Mouse (Mus musculus) forebrain, embryonic 14.5 days (tissue): ENCODE results near the gene Pappa. TPM values are rescaled to one million over a fixed set of nuclear protein-coding genes. Genes with fewer than 3 reads are reported as not detected.

ENCODE experiments used
- ATAC-seq: fragments of 200-750 bp; cut with Nextera tagmentation; 2 replicates; pipeline ENCODE4 v1.8.0; 2017; ENCODE audit warnings: mild to moderate bottlenecking, moderate library complexity
- DNase-seq: peaks from one replicate; pipeline ENCODE4 v3.0.0-alpha.2; 2015; ENCODE audit warnings: low spot score
- H3K27ac ChIP-seq: fragments of 300-500 bp; sonication (generic); 2 replicates; pipeline ENCODE4 v1.5.1; 2014; ENCODE audit warnings: low read depth, mild to moderate bottlenecking, control low read depth, low read length, moderate library complexity
- H3K27me3 ChIP-seq: fragments of 300-500 bp; sonication (generic); replicated peaks from 2 replicates; pipeline ENCODE4 v1.6.1; 2014; ENCODE audit warnings: low read length, control low read depth, mixed read lengths; ENCODE audit not compliant: control insufficient read depth, insufficient read depth
- H3K36me3 ChIP-seq: fragments of 300-500 bp; sonication (generic); 2 replicates; pipeline ENCODE4 v1.6.1; 2014; ENCODE audit warnings: low read length, control low read depth; ENCODE audit not compliant: control insufficient read depth, insufficient read depth
- H3K4me1 ChIP-seq: fragments of 300-500 bp; sonication (generic); 2 replicates; pipeline ENCODE4 v1.6.1; 2014; ENCODE audit warnings: antibody characterized with exemption, low read length, control low read depth; ENCODE audit not compliant: control insufficient read depth, insufficient read depth
- H3K4me2 ChIP-seq: fragments of 300-500 bp; sonication (generic); 2 replicates; pipeline ENCODE4 v1.6.1; 2014; ENCODE audit warnings: mild to moderate bottlenecking, control low read depth, low read length
- H3K4me3 ChIP-seq: fragments of 300-500 bp; sonication (generic); 2 replicates; pipeline ENCODE4 v1.5.1; 2014; ENCODE audit warnings: low read depth, low read length, control low read depth
- H3K9ac ChIP-seq: fragments of 300-500 bp; sonication (generic); 2 replicates; pipeline ENCODE4 v1.6.1; 2014; ENCODE audit warnings: mild to moderate bottlenecking, low read length, control low read depth, moderate library complexity
- H3K9me3 ChIP-seq: fragments of 300-500 bp; sonication (generic); replicated peaks from 2 replicates; pipeline ENCODE4 v1.6.1; 2016; ENCODE audit warnings: low read length, control low read depth, mixed read lengths; ENCODE audit not compliant: control insufficient read depth
- WGBS: fragments of 180-500 bp; shearing (Covaris S2); extraction: QIAGEN DNeasy Blood & Tissue Kit; methylation state at CpG from one replicate; pipeline ENCODE4 v1.1.7; 2014; 5-methylcytosine and 5-hydroxymethylcytosine counted together
- polyA plus RNA-seq: library from polyadenylated mRNA; unstranded; fragments of >200 nt; fragmentation: Nextera tagmentation; extraction: Ambion mirVana; gene quantifications from 2 replicates; pipeline ENCODE4 v1.2.1, GENCODE M21; 2014

The Pappa gene
- polyA plus RNA-seq, 1 experiment from 2014 or later, result 0.39 TPM

DNA sequence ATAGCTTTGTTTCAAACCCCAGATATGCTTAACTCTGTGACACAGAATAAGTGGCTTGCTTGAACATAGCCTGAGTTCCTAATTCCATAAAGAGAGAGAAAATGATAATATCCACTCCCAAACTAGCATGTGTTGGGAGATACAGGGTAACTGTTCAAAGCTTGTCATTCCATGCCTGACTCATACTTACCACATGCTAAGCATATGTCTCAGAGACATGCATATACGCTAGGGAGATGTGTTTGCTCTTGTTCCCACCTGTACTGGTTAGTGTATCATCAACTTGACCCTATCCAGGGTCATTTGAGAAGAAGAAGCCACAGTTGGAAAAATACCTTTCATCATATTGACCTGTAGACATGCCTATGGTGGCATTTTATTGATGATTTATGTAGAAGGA is 63.7 kb downstream of the Pappa start:
- H3K4me2 ChIP-seq, result no peak overlapping the region
- peaks cover 5% of the 10 kb centered on the region; the same call in 1 of the 2 replicates for H3K4me1 ChIP-seq
- no peak overlapping the region for H3K9ac ChIP-seq
- H3K27ac ChIP-seq, result no peak overlapping the region
- H3K36me3 ChIP-seq, result no peaks in the 10 kb centered on the region
- H3K9me3 ChIP-seq, result no peaks in the 10 kb centered on the region
- WGBS, result 94% methylated on average over 1 of the region's 1 CpGs
- ATAC-seq (no peak), DNase-seq (no peak)
- H3K27me3 ChIP-seq, result no peaks in the 10 kb centered on the region
- H3K4me3 ChIP-seq, result no peak overlapping the region

DNA sequence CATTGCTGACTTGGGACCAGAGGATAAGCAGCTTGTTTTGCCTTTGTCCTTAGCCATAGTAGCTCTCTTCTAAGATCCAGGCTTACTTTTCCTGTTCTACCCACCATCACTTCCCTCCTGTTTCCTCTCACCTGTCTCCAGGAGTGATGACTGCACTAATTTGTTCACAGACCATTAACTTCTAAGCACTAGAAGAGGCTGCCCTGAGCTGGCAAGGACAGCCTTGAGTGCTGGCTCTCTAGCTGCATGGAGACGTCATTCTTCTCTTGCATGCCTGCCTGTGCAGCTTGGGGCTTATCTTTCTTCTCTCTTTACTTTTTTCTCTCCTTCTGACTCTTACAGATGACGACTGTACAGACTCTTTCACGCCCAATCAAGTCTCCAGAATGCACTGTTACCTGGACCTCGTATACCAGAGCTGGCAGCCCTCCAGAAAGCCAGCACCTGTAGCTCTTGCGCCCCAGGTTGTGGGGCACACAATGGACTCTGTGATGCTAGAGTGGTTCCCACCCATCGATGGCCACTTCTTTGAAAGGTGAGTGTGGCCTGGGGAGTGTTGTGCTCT is 65.0 kb downstream of the Pappa start:
- H3K4me3 ChIP-seq, result no peak overlapping the region
- H3K4me1 ChIP-seq, result no peaks in the 10 kb centered on the region
- H3K9ac ChIP-seq, result no peak overlapping the region
- WGBS, result 71% methylated on average over 6 of the region's 6 CpGs
- ATAC-seq, result no peak
- no peak overlapping the region for H3K27ac ChIP-seq
- H3K36me3 ChIP-seq, result no peaks in the 10 kb centered on the region
- no peak overlapping the region for H3K4me2 ChIP-seq
- H3K27me3 ChIP-seq, result no peaks in the 10 kb centered on the region
- no peaks in the 10 kb centered on the region for H3K9me3 ChIP-seq
- DNase-seq, result no peak

- Histone ChIP-seq H3K9ac (no peak overlapping the region), H3K4me3 (no peak overlapping the region), H3K4me2 (no peak overlapping the region), H3K9me3 (no peaks in the 10 kb centered on the region), H3K27me3 (no peaks in the 10 kb centered on the region), H3K4me1 (no peaks in the 10 kb centered on the region), H3K27ac (no peak overlapping the region), H3K36me3 (no peaks in the 10 kb centered on the region)
- ATAC-seq (no peak), DNase-seq (no peak)
- WGBS, result 92% methylated on average over 3 of the region's 3 CpGs
Measured at GRCm38 (mm10) chr4:65192810-65193209, 68.8 kb downstream of the Pappa start.

GRCm38 (mm10) chr4:65195971-65196370 is 72.0 kb downstream of the Pappa start:
- H3K4me2 ChIP-seq, result no peak overlapping the region
- H3K9ac ChIP-seq, result no peak overlapping the region
- whole genome bisulfite sequencing, result 61% methylated on average over 1 of the region's 1 CpGs
- H3K4me3 ChIP-seq, result no peak overlapping the region
- no peaks in the 10 kb centered on the region for H3K27me3 ChIP-seq
- no peaks in the 10 kb centered on the region for H3K36me3 ChIP-seq
- H3K27ac ChIP-seq, result no peak overlapping the region
- no peak for ATAC-seq
- no peak for DNase-seq
- H3K4me1 ChIP-seq, result no peaks in the 10 kb centered on the region
- H3K9me3 ChIP-seq, result no peaks in the 10 kb centered on the region

GRCm38 (mm10) chr4:65203666-65204065 is 79.7 kb downstream of the Pappa start:
- no peaks in the 10 kb centered on the region for H3K4me1 ChIP-seq
- no peak for DNase-seq
- H3K4me3 ChIP-seq, result no peak overlapping the region
- H3K9me3 ChIP-seq, result no peaks in the 10 kb centered on the region
- ATAC-seq, result no peak
- 77% methylated on average over 5 of the region's 5 CpGs for WGBS
- no peak overlapping the region for H3K9ac ChIP-seq
- H3K36me3 ChIP-seq, result no peaks in the 10 kb centered on the region
- no peak overlapping the region for H3K27ac ChIP-seq
- H3K27me3 ChIP-seq, result no peaks in the 10 kb centered on the region
- H3K4me2 ChIP-seq, result no peak overlapping the region

- ATAC-seq, result no peak
- 97% methylated on average over 2 of the region's 2 CpGs for WGBS
Measured at GRCm38 (mm10) chr4:65205446-65205845, 81.5 kb downstream of the Pappa start.

GRCm38 (mm10) chr4:65209369-65210015 is 85.5 kb downstream of the Pappa start:
- no peaks in the 10 kb centered on the region for H3K27me3 ChIP-seq
- H3K36me3 ChIP-seq, result no peaks in the 10 kb centered on the region
- ATAC-seq (no peak), DNase-seq (no peak)
- H3K4me1 ChIP-seq, result no peaks in the 10 kb centered on the region
- H3K9ac ChIP-seq, result no peak overlapping the region
- no peak overlapping the region for H3K4me3 ChIP-seq
- no peak overlapping the region for H3K4me2 ChIP-seq
- WGBS, result 83% methylated on average over 3 of the region's 3 CpGs
- H3K9me3 ChIP-seq, result no peaks in the 10 kb centered on the region
- no peak overlapping the region for H3K27ac ChIP-seq

More at GRCm38 (mm10) chr4:65205446-65205845, 81.5 kb downstream of the Pappa start:
- no peaks in the 10 kb centered on the region for H3K36me3 ChIP-seq
- H3K4me2 ChIP-seq, result no peak overlapping the region
- H3K27ac ChIP-seq, result no peak overlapping the region
- no peaks in the 10 kb centered on the region for H3K9me3 ChIP-seq
- H3K27me3 ChIP-seq, result no peaks in the 10 kb centered on the region
- no peaks in the 10 kb centered on the region for H3K4me1 ChIP-seq
- no peak for DNase-seq
- no peak overlapping the region for H3K4me3 ChIP-seq
- no peak overlapping the region for H3K9ac ChIP-seq

DNA sequence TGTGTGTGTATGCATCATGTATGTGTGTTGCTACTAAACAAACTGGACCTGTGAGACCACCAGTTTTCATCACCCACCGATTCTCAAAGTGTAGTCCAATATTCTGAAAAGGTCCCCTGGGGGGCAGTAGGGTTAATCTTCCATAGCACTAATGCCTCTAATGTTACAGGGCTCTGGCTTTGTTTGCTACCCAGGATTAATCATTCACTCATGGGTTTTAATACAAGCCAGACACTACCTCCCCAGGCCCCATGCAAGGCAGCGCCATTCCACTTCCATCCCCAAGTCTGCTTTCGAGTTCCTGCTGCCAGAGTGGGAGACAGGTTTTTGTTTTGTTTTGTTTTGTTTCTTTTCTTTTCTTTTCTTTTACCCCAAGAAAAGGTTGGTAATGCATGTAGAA is 92.7 kb downstream of the Pappa start:
- Histone ChIP-seq H3K27ac (no peak overlapping the region), H3K4me2 (no peak overlapping the region), H3K9me3 (no peaks in the 10 kb centered on the region), H3K27me3 (no peaks in the 10 kb centered on the region), H3K36me3 (no peaks in the 10 kb centered on the region), H3K4me3 (no peak overlapping the region), H3K4me1 (no peaks in the 10 kb centered on the region), H3K9ac (no peak overlapping the region)
- WGBS, result 8% methylated on average over 3 of the region's 3 CpGs
- DNase-seq (no peak), ATAC-seq (no peak)

DNA sequence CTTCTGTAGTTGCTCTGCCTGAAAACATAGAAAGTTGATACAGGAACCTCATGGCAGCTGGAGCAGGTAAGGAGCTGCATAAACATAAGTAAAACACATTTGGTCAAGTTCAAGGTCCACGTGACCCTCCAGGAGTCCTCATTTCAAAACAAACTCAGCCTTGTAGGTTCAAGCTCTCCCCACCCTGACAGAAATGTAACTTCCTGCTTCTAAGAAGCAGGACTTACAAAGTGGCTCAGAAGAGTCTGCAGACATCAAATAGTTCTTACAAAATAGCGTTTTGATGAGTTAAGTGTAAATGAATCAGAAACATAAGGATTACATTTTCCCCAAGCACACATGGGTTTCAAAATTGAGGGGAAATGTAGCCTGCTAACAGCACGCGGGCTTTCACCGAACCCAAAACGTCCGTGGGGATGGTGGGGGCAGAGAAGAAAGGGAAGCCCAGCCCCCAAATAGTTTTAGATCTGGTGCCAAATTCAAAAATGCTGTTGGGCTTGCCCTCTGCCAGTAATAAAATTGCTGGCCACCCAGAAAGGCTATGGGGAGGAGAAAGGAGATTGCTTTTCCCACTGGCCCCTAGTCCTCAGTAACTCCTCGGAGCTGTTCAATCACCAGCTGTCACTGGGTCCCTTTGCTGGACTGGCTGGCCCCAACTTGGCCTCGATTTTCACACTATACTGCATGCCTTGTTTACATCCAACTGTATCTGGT is 93.8 kb downstream of the Pappa start:
- DNase-seq (peak; percentile 27), ATAC-seq (no peak)
- Histone ChIP-seq H3K4me1 (no peaks in the 10 kb centered on the region), H3K4me2 (no peak overlapping the region), H3K36me3 (no peaks in the 10 kb centered on the region), H3K27ac (no peak overlapping the region), H3K4me3 (no peak overlapping the region), H3K27me3 (no peaks in the 10 kb centered on the region), H3K9ac (no peak overlapping the region), H3K9me3 (no peaks in the 10 kb centered on the region)
- WGBS, result 60% methylated on average over 9 of the region's 9 CpGs
